Mouse (Mus musculus): ENCODE data around the gene Scp2. TPM values are rescaled to one million over a fixed set of nuclear protein-coding genes. Genes with fewer than 3 reads are reported as not detected.

The Scp2 gene
- total RNA-seq, 1 experiment from 2014 or later, result 213 TPM

DNA sequence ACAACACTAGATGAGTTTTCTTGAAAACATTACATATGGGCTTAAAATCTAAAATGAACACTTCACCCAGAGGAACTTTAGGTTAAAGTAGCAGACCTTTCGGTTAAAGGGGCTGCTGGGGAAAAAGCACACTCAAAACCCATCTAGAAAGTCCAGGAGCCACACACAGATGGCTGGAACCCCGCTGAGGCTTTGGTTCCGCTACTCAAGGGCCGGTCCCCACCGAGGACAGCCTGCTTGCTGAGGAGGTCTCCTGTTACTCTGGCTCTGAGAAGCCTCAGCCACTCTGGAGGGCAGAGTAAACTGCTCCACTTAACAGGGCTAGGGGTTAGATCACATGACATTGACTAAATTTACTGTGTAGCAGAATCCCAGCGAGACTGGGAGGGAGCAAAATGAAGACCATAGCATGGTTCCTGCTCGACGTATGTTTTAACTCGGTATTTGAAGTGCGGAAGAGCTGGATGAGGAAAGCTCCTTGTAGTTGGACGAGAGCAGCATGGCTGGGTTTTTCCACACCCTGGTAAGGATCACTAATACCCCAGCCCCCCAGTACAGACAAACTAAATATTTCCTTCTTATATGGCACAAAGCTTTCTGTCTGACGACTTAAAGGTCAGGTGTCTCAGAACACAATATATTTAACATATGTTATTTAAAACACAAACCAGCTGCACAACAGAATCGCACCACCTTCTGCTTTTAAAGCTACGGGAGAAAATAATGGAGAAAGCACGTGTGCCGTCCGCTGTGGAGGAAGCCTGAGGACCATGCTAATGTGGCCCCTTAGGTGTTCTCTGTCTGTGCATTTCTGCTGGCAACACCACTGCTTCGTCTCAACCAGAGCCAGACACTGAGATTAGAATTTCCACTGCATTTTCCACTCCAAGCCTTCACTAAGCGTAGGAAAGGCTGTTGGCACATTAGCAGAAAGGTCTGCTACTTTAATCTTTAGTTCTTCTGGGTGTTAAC, 99.4 kb downstream of the Scp2 start:
- ATAC-seq (replicated peaks in 1 of 2; ENCODE audit: insufficient read depth in 1 of 2, low FRiP score in 2 of 2, low TSS enrichment in 1 of 2, low read depth in 1 of 2, poor library complexity in 2 of 2, severe bottlenecking in 2 of 2), result no peak

DNA sequence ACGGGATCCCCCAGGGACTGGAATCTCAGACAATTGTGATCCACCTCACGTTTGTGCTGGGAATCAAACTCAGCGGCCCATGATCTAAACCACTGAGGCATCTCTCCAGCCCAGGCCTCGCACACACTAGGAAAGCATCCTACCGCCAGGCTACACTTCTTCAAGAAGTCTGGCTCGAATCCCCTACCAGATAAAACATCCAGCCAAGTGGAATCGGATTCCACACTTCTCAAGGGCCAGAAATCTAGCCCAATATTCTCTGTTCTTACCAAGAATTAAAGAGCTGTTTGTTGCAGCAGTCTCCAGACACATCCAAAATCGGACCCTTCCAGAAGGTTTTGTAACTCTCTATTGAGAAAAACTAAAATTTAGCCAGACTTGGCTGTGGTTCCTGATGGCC, 107.8 kb downstream of the Scp2 start:
- no peak for ATAC-seq (replicated peaks in 1 of 2; ENCODE audit: insufficient read depth in 1 of 2, low FRiP score in 2 of 2, low TSS enrichment in 1 of 2, low read depth in 1 of 2, poor library complexity in 2 of 2, severe bottlenecking in 2 of 2)

DNA sequence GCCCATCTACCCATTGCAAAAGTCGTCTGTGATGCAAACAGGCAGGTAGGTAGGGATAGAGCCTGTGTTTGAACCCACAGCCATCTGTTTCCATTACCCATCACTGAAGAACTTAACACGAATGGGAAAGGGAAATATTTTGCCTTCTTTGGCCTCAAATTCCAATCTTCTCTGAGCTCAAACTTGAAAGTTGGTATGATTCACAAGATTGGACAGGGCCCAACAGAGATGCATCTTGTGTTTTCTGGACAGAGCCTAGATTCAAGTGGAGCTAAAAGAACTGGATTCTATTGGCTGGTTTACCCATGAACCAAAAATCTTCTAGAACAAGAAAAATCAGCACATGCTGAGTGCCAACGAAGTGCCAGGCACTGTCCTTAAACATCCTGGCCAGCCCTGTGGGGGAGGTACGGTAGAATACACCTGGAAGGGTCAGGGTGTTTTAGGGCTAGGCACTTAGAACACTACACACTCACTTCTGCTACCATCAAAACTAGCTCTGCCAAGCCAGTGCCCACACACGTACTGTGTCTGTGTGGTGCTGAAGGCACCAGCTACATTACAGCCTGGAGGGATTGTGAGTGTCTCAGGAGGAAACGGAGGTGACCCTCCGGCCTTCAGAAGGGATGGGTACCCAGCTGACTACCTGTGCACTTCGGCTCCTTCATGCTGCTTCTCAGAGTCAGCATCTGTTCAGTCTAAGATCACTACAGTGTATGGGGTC, 111.6 kb downstream of the Scp2 start:
- ATAC-seq (replicated peaks in 1 of 2; ENCODE audit: insufficient read depth in 1 of 2, low FRiP score in 2 of 2, low TSS enrichment in 1 of 2, low read depth in 1 of 2, poor library complexity in 2 of 2, severe bottlenecking in 2 of 2), result no peak

DNA sequence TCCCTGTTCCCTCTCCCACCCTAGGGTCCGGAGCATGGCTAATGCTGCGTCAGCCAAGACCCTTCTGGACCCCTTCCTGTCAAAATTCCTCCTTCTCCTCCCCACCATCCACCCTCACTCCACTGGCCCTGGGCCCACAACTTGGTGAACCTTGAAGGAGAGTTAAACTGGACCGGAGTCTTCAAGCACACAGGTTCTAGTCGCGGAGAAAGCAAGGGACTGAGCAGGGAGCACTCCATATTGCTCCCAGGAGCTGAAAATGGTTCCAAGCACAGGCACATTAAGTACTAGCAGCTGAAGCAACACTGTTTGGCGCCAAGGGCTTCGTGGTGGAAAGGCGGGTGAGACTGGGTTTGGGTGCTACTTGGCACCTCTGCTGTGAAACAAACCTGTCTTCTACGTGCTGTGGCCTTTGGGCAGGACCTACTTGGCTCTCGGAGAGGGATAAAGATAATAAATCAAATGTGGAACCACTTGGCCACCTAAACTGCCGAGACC, 112.4 kb downstream of the Scp2 start:
- ATAC-seq (replicated peaks in 1 of 2; ENCODE audit: insufficient read depth in 1 of 2, low FRiP score in 2 of 2, low TSS enrichment in 1 of 2, low read depth in 1 of 2, poor library complexity in 2 of 2, severe bottlenecking in 2 of 2), result no peak

DNA sequence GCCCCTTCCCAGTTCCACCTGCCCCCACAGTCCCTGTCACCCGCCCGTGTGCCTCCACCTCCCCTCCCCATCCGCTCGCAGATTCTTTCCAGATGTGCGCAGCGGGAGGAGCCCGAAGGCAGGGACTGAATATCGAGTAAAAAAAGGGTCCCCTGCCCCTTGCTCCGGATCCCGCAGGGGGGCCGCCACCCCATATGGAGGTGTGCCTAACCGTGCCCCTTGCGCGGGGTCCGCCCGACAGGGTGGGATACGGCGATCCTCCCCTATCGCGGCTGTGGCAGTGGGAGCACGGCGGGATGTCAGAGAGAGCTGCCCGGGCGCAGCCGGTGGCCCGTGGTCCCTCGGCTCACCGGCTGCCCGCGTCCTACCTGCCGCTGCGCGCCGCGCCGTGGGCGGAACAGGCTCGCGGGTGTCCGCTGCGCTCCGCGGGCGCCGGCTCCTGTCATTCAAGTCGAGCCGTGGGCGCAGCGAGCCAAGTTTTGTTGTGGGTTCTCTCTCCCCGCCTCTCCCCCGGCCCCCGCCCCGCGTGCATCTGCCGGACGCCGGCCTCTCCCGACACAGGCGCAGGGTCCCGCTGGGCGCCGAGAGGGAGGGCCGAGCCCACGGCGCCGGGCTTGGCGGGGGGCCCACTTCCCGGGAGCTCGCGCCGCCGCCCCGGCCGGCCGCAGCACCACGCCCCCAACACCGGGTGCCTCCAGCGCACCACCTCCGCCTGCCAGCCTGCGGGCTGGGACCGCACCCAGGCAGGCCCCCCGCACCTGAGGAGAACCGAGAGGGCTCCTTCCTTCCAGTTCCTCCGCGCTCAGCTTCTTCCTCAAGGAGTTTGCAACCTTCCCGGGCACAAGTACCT, 113.1 kb downstream of the Scp2 start:
- no peak; a peak in 1 of 4 replicates for ATAC-seq (replicated peaks in 1 of 2; ENCODE audit: insufficient read depth in 1 of 2, low FRiP score in 2 of 2, low TSS enrichment in 1 of 2, low read depth in 1 of 2, poor library complexity in 2 of 2, severe bottlenecking in 2 of 2)

DNA sequence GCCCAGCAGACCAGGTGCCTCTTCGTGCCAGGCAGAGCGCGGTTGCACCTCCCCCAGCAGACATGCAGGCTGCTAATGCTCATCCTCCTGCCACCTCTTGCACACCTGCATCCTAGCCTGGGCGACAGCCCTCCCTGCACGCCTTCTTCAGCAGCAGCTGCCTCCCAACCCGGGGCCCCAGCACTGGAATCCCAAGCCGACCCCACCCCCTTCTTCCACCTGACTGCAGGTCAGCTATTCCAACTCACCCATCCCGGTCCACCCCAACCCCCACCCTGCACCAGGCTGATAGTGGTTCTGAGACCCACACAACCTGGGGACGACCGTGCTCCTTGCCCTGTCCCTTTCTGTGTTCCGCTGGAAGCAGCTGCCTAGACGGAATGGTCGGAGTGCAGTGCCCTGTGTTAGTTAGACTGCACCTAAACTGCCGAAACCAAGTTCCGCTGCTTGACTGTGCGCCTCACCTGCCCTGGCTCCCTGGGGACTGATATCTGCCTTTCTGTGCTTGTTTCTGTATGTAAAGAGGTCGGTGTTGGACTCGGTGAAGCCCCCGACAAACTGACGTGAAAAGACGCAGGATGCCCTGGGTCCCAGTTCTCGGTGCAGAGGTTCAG, 113.8 kb downstream of the Scp2 start:
- 0 out of 4 replicates have a peak, but pooled peaks of 1 of the 2 experiments have one; percentile 1 for ATAC-seq (replicated peaks in 1 of 2; ENCODE audit: insufficient read depth in 1 of 2, low FRiP score in 2 of 2, low TSS enrichment in 1 of 2, low read depth in 1 of 2, poor library complexity in 2 of 2, severe bottlenecking in 2 of 2)

DNA sequence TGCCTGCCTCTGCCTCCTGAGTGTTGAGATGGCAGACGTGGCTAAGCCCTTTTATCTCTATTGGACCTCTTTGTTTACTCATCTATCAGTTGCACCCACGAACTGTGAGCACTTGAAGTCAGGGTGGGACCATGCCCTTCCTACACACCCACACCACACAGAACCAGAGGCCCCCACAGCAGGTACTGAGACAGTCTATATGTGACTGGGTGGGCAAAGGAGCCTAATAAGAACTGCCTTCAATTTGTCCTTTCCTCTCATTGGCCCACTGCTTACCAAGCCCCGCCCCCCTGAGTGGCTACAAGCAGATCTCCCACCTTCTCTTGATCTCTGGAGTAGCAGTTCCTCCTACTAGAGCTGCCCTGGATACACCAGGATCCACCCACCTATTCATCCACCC, 118.6 kb downstream of the Scp2 start:
- no peak for ATAC-seq (replicated peaks in 1 of 2; ENCODE audit: insufficient read depth in 1 of 2, low FRiP score in 2 of 2, low TSS enrichment in 1 of 2, low read depth in 1 of 2, poor library complexity in 2 of 2, severe bottlenecking in 2 of 2)

DNA sequence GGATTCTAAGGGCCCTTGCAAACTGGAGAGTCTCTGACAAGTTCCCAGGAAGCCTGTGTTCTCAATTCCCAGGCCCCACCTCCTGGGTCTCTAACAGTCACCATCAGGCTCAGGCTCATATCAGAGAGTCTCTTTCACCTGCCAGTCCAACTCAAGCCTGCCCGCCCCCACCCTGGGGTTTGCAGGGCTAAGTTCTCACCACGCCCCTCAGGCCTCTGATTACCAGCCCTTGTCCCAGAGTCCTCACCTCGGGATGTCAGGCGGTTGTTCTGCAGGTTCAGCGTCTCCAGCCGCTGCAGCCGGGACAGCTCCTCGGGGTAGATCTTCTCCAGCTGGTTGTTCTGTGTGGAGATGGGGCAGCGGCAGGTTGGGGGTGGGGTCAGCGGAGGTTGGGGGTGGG, 119.5 kb downstream of the Scp2 start:
- ATAC-seq (replicated peaks in 1 of 2; ENCODE audit: insufficient read depth in 1 of 2, low FRiP score in 2 of 2, low TSS enrichment in 1 of 2, low read depth in 1 of 2, poor library complexity in 2 of 2, severe bottlenecking in 2 of 2), result no peak

DNA sequence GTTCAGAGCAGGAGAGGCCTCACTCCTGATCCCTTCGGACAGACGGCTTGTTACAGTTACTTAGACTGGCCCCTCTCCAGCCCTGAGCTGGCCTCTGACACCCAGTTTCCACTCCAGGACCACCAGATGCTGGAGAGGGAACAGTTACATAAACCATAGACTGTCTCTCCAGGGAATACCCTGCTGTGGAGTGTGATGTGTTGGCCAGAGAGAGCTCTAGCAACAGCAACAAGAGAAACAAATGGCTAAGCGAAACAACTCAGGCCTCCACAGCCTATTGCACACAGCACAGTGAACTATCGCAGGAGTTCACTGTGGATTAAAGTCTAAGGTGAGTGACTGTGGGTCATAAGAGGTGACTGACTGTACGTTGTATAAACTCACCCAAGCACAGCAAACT, 120.2 kb downstream of the Scp2 start:
- no peak for ATAC-seq (replicated peaks in 1 of 2; ENCODE audit: insufficient read depth in 1 of 2, low FRiP score in 2 of 2, low TSS enrichment in 1 of 2, low read depth in 1 of 2, poor library complexity in 2 of 2, severe bottlenecking in 2 of 2)

DNA sequence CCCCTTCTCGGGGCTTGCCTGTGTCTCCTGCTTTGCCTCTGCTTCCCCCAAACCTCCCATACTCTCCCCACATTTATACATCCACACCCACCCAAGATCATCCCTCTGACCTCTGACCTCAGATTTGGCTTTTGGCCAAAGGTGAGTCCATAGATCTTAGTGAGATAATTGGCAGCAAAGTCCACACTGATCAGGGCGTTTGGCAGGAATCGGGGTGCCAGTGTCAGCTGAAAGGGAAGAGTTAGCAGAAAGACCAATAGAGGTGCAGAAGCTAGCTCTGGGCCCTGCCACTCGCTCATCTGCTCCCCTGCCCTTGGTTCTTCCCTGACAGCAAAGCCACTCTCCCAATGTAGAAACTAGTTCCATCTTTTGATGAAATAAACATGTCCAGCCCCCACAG, 121.6 kb downstream of the Scp2 start:
- no peak for ATAC-seq (replicated peaks in 1 of 2; ENCODE audit: insufficient read depth in 1 of 2, low FRiP score in 2 of 2, low TSS enrichment in 1 of 2, low read depth in 1 of 2, poor library complexity in 2 of 2, severe bottlenecking in 2 of 2)

DNA sequence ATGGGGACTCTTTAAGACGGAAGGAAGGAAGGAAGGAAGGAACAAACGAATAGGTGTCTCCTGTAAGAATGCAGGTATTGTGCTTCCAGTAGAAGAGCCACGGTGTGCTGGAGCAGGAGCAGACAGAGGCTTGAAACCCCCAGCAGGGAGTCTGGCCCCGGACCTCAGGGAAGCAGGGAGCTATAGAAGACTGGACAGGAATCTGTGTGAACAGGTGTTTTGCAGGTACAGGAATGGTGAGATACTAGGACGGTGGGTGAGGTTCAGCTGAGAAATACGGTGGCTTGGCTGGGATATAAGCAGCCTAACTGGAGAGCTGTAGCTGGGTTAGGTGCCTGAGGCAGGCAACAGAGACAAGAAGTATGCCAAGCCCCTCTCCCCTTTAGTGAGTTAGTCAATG, 124.6 kb downstream of the Scp2 start:
- no peak for ATAC-seq (replicated peaks in 1 of 2; ENCODE audit: insufficient read depth in 1 of 2, low FRiP score in 2 of 2, low TSS enrichment in 1 of 2, low read depth in 1 of 2, poor library complexity in 2 of 2, severe bottlenecking in 2 of 2)

DNA sequence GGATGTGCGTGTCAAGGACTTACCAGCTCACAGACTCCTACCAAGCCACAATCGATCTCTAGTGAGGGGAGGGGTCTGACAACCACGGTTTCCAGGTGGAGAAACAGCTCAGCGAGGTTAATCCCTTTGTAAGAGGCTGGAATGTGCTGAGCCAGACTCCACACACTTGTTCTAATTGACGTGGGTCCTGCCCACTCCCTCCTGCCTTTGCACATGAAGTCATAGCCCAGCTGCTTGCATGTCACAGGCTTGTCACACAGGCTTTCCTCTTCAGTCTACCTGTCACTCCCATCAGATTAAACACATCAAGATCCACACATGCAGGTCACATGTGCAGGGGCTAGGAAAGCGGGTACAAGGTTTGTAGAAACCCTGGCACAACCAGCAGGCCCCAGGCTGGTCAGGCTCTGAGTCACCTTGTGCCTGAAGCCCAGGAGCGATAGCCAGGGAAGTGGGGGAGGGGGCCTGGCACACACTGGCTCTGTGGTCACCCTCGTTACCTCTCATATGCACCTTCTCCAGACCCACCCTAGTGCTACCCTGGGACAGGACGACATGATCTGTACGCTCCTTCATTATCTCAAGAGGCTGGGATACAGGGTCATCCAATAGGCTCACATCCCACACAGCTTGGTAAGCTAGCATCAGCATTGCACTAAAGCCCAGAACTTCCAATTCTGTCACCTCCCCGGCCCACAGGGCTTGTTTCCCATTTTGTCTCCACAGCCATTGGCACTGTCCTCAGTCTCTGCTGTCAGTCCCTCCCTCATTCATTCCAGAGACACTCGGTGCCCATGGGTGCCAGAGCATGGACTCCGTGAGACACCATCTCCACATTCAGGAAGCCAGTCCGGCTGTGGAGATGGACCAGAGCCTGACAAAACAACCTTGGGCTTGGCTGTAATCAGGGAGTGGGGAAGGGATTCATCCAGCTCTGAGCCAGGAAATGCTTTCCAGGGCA, 125.6 kb downstream of the Scp2 start:
- ATAC-seq (replicated peaks in 1 of 2; ENCODE audit: insufficient read depth in 1 of 2, low FRiP score in 2 of 2, low TSS enrichment in 1 of 2, low read depth in 1 of 2, poor library complexity in 2 of 2, severe bottlenecking in 2 of 2), result no peak

DNA sequence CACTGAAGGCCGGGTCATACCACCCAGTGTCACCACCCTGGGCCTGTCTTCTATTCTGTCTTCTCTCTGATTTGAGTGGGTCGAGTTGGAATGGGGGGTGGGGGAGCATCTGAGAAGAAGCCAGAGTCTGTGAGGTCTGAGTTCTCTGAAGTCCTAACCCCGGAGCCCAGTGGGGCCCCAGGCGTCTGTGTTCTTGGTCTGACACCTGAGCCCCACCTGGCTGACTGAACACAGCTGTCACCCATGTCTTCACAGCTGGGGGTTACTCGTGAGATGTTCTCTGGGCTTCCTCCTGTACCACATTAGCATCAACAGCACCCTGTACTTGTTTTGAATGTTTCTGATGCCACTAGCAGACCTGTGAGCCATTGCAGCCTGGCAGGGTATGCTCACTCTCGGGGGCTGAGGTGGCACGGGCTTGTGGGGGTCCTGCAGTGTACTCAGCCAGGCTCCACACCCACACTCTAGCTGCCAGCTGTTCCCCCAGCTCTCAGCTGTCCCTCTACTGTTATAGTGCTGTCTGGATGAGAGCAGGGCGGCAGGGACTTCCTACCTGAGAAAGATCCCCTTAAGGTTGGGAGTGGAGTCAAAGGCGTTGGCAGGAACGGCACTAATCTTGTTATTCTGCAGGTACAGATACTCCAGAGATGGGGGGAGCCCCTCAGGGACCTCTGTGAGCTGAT, 126.4 kb downstream of the Scp2 start:
- no peak for ATAC-seq (replicated peaks in 1 of 2; ENCODE audit: insufficient read depth in 1 of 2, low FRiP score in 2 of 2, low TSS enrichment in 1 of 2, low read depth in 1 of 2, poor library complexity in 2 of 2, severe bottlenecking in 2 of 2)

DNA sequence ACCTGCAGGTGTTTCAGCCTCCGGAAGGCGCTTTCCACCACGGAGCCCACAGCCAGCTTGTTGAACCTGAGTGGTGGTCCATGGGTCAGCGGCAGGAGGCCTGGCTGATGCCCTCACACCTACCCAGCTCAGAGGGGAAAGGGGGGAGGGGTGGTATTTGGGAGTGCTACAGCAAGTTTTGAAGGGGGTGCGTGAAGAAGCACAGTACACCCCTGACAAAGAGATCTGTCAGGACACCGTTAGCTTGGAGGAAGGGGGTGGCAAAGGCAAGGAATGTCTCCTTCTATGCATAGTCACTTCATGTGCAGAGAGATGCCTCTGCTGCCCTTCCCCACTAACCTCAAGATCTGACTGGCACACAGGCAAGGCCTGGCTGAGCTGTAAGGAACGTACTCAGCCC, 127.0 kb downstream of the Scp2 start:
- no peak for ATAC-seq (replicated peaks in 1 of 2; ENCODE audit: insufficient read depth in 1 of 2, low FRiP score in 2 of 2, low TSS enrichment in 1 of 2, low read depth in 1 of 2, poor library complexity in 2 of 2, severe bottlenecking in 2 of 2)

DNA sequence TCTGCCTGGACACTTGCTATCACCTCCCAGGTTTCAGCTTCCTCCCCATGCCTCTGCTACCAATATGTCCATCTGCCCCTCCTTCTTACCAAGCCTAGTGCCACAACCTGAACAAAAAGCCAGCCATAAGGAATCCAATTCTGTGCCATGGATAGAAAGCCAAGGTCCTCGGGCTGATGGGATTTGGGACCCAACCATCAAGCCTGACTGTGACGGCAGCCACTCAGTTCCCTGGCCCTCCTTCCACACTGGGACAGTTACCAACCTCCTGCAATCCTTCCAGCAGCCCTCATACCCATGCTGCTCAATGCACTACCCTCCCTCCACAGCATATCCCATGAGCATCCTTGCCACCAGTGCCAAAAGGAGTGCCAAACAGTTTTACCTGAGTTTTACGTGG, 128.5 kb downstream of the Scp2 start:
- ATAC-seq (replicated peaks in 1 of 2; ENCODE audit: insufficient read depth in 1 of 2, low FRiP score in 2 of 2, low TSS enrichment in 1 of 2, low read depth in 1 of 2, poor library complexity in 2 of 2, severe bottlenecking in 2 of 2), result no peak

All from hematopoietic stem cell, adult 5-6 weeks (primary cell).